Mouse (Mus musculus) ES-E14 (cell line): ENCODE data around the gene Slc1a1.

ENCODE experiments used
- MAFK ChIP-seq: IDR thresholded peaks from 2 replicates; pipeline ENCODE4 v1.6.1; 2014; ENCODE audit warnings: mild to moderate bottlenecking, low read depth, low read length, inconsistent platforms; ENCODE audit not compliant: insufficient read depth
- ZNF384 ChIP-seq: IDR thresholded peaks from 2 replicates; pipeline ENCODE4 v1.6.1; 2012; ENCODE audit warnings: low read depth, low read length, inconsistent platforms

GRCm38 (mm10) chr19:28908693-28909092 lies 73.8 kb downstream of the Slc1a1 start:
- TF ChIP-seq ZNF384 = no peak
- no peak for TF ChIP-seq MAFK
